Mouse (Mus musculus) splenic B cell, adult 2 months (primary cell): ENCODE measurements at regions not wholly inside any gene's neighbourhood (a gene's known extent, or its start where the extent isn't known, plus 50 kb on each side); places are given as distances from the start of the nearest gene placed in this dataset.
A peak's percentile ranks its signal among the peaks of the same experiment; 100 is the strongest.

Source experiments
- DNase-seq: peaks from one replicate; pipeline ENCODE4 v3.0.0-alpha.2; 2011; ENCODE audit warnings: low read depth, low spot score
- H3K27me3 ChIP-seq: 2 replicates; pipeline ENCODE4 v1.6.1; 2012; ENCODE audit warnings: mild to moderate bottlenecking, low read length, moderate library complexity, mixed read lengths; ENCODE audit not compliant: control insufficient read depth, poor library complexity, insufficient read depth, severe bottlenecking
- H3K36me3 ChIP-seq: 2 replicates; pipeline ENCODE4 v1.6.1; 2012; ENCODE audit warnings: mild to moderate bottlenecking, low read length, moderate library complexity, mixed read lengths; ENCODE audit not compliant: control insufficient read depth, poor library complexity, insufficient read depth, severe bottlenecking

DNA sequence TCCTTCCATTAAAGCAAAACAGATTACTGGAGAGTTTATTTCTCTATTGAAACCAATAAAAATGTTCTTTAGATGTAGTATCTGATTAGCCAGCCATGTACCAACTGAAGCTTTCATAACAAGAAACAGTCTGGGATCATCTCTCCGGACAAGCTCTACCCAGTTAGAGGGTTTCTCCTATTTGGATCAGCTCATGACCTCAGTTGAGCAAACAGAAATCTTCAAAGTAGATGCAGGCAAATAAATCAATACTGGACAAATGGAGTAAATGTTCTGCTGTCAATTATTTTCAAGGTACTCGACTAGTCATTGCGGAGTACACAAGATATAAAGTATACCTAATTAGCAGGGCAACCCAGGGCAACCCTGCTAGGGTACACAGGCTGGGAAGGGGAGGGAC, 67.4 kb downstream of the Avpr1a start:
- no peaks in the 10 kb centered on the region for H3K27me3 ChIP-seq
- DNase-seq, result no peak
- no peaks in the 10 kb centered on the region for H3K36me3 ChIP-seq

GRCm38 (mm10) chr10:122519274-122519790, 71.0 kb downstream of the Avpr1a start:
- DNase-seq, result no peak
- H3K27me3 ChIP-seq, result no peaks in the 10 kb centered on the region
- no peaks in the 10 kb centered on the region for H3K36me3 ChIP-seq

DNA sequence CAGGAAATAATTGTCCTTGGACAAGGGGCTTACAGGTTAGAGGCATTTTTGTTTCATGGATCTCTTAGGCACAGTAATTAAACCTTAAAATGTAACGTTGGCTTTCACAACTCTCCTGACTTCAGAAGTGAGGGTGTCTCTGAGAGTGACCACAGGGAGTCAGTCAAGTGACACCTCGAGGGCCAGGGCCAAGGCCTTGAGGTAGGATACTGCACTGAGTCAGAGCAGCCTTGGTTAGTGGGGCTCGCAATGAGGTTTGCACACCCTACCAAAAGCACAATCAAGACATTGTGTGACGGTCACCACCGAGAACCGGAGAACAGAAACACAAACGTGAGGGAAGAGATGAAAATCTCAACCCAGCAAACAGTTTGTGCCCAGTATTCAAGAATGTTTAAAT, 71.7 kb downstream of the Avpr1a start:
- DNase-seq, result no peak
- H3K36me3 ChIP-seq, result no peaks in the 10 kb centered on the region
- no peaks in the 10 kb centered on the region for H3K27me3 ChIP-seq

DNA sequence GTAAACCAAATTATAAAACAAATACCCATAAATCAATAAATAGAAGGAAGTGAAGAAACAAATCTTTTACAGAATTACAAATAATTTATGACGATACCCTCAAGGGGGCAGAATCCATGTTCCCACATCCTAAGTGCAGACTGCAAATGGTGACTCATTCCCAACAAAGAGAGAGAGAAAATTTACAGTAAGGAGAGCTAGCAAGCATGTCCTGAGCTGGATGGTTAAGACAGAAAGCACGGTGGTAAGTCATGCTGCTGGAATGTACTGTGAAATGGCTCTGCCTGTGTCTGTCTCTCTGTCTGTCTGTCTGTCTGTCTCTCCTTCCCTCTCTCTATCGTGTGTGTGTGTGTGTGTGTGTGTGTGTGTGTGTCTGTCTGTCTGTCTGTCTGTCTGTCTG, 74.3 kb downstream of the Avpr1a start:
- DNase-seq, result no peak

GRCm38 (mm10) chr10:122525360-122525759, 77.1 kb downstream of the Avpr1a start:
- DNase-seq, result no peak
- Histone ChIP-seq H3K36me3 (no peaks in the 10 kb centered on the region), H3K27me3 (no peaks in the 10 kb centered on the region)

More for the DNA sequence above, 74.3 kb downstream of the Avpr1a start:
- H3K36me3 ChIP-seq, result no peaks in the 10 kb centered on the region
- H3K27me3 ChIP-seq, result no peaks in the 10 kb centered on the region

DNA sequence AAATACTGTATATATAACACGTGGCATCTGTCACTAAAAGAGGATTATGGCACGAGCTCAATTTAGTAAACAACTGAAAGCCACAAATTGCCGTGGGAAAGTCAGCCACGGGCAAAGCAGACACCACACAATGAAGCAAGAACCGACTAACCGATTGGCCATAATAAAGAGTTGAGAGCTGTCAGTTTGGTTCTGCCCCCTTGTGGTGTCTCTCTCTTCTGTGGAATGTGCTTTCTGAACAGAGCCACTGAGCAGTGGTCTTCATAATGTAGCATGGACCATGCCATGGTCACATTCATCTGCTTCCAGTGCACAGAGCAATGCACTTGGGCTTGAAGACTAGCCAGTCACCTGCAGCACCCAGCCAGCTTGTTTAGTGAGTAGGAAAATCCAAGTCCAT, 77.5 kb downstream of the Avpr1a start:
- H3K27me3 ChIP-seq, result no peaks in the 10 kb centered on the region

DNA sequence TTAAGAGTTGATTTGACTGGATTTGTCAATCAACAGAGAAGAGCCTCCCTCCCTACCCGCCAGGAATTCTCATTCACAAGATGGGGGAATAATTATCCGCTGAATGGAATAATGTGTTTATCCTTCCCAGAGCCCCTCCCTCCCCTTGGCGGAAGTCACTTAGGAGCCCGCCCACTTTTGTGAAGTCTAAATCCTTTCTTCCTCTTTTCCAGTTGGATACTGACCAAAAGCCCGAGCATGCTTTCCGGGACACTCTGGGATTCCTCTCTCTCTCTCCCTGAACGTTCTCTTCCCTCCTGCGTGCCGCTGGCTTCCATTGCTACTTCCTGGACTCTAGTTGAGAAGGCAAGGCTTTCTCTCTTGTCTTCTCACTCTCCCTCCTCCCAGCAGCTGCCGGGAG, 79.9 kb downstream of the Avpr1a start:
- no peaks in the 10 kb centered on the region for H3K36me3 ChIP-seq
- DNase-seq, result no peak
- H3K27me3 ChIP-seq, result no peaks in the 10 kb centered on the region

More for the DNA sequence above, 77.5 kb downstream of the Avpr1a start:
- DNase-seq, result peak; percentile 3
- H3K36me3 ChIP-seq, result no peaks in the 10 kb centered on the region

DNA sequence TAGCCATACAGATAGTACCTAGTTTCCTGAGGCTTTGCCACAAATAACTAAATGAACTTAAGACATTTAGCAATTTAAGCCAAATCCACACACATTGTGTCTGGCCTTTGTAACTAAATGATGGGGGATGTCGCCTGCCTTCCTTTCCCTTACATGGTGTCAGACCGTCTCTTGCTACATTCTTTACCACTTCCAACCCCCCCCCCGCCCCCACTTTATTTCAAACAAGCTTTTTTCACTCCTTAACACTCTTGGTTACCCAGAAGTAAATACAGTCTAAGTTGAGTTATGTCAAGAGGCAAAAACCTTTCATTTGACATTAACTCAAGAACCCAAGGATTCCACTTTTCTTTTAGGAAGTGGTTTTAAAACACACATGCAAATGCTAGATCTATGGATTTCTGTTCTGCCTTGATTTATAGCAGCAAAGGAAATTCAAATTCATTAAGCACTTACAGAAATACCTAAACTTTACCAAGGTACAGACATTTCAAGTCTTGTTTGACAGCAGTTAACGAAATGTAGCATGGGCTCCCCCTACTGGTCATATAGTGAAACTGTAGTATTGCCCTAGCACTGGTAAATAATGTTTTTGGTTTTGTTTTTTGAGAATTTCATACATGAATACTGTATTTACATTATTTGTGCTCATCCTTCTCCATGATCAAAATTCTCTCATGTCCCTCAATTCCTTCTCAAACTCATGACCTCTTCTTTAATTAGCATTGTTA, 80.8 kb downstream of the Avpr1a start:
- peak; percentile 69 for DNase-seq
- no peaks in the 10 kb centered on the region for H3K27me3 ChIP-seq
- no peaks in the 10 kb centered on the region for H3K36me3 ChIP-seq

GRCm38 (mm10) chr10:122534714-122535113, 86.4 kb downstream of the Avpr1a start:
- DNase-seq, result no peak
- Histone ChIP-seq H3K27me3 (no peaks in the 10 kb centered on the region), H3K36me3 (no peaks in the 10 kb centered on the region)

DNA sequence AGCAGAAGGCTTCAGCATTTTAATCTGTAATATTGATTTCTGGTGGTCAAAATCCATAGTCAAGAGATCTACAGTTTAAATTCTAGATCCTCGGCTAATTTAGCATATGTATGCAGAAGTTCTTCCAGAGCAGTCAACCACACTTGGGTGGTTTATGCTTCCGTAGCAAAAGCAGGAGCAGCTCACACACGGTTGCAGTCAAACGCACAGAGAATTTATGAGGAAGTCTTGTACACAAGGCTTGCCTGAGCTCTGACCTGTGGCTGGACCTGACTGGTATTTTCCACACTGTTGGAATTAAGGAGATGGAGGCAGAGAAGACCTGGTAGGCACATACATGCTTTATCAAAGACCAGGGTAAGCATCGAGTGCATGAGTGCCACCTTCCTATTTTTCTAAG, 86.8 kb downstream of the Avpr1a start:
- H3K36me3 ChIP-seq, result no peaks in the 10 kb centered on the region
- DNase-seq, result no peak
- no peaks in the 10 kb centered on the region for H3K27me3 ChIP-seq

GRCm38 (mm10) chr10:122539655-122540054, 91.4 kb downstream of the Avpr1a start:
- DNase-seq, result no peak
- Histone ChIP-seq H3K27me3 (no peaks in the 10 kb centered on the region), H3K36me3 (no peaks in the 10 kb centered on the region)

DNA sequence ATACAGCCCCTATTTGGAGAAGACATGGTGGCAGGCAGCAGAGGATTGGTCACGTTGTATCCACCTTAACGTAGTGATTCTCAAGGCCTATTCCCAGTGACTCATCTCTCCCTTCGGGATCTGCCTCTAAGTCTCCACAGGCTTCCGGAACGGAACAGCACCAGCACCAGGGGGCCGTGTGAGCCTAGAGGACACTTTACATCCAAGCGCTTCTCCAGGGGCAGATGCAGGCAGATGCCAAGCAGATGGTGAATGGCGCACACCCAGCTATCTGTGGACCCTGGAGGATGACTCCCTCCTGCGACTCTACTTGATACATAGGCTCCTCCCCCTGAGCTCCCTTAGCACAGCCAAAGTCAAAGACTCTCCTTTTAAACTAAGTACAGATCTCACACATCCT, 94.3 kb downstream of the Avpr1a start:
- Histone ChIP-seq H3K27me3 (no peaks in the 10 kb centered on the region), H3K36me3 (no peaks in the 10 kb centered on the region)
- no peak for DNase-seq

- Histone ChIP-seq H3K27me3 (no peaks in the 10 kb centered on the region), H3K36me3 (no peaks in the 10 kb centered on the region)
- peak; percentile 54 for DNase-seq
Observed at GRCm38 (mm10) chr10:122544096-122544720, 95.9 kb downstream of the Avpr1a start.

DNA sequence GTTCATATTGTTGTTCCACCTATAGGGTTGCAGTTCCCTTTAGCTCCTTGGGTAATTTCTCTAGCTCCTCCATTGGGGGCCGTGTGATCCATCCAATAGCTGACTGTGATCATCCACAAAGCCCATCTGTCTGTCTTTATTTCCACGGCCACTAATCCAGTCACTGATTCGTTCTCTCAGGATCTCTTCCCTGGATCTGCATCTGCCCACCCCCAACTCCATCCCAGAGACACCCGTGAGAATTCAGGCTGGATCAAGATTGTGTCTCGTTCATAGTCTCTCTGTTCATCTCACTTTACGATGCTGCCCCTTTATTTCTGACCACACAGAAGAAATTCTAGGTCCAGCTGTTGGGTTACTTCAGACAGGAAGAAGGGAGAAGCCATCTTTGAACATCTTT, 96.7 kb downstream of the Avpr1a start:
- Histone ChIP-seq H3K36me3 (no peaks in the 10 kb centered on the region), H3K27me3 (no peaks in the 10 kb centered on the region)
- no peak for DNase-seq

DNA sequence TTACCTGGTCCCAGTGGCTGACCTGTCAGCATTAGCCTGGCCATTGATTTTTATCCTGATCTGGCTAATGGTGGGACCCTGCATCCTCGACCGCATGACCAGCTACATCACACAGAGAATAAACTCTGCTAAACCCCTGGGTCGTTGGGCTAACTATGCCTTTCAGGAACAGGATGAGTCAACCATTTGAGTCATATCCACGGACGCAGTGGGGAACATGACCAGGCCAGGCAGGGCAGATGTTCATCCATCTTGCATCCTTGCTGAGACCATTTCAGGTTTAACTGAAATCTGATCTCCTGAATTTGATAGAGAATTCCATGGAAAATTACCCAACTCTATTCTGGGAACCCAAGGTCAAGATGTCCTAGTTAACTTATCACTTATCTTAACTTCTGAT, 103.3 kb downstream of the Avpr1a start:
- Histone ChIP-seq H3K36me3 (no peaks in the 10 kb centered on the region), H3K27me3 (no peaks in the 10 kb centered on the region)
- no peak for DNase-seq
